Mouse (Mus musculus) embryo, embryonic 10.5 days (tissue): ENCODE measurements around the gene Ms4a10.

Experiments
- DNase-seq: peaks from one replicate; pipeline ENCODE4 v3.0.0-alpha.2; 2015; ENCODE audit warnings: low spot score

Ms4a10 gene

DNA sequence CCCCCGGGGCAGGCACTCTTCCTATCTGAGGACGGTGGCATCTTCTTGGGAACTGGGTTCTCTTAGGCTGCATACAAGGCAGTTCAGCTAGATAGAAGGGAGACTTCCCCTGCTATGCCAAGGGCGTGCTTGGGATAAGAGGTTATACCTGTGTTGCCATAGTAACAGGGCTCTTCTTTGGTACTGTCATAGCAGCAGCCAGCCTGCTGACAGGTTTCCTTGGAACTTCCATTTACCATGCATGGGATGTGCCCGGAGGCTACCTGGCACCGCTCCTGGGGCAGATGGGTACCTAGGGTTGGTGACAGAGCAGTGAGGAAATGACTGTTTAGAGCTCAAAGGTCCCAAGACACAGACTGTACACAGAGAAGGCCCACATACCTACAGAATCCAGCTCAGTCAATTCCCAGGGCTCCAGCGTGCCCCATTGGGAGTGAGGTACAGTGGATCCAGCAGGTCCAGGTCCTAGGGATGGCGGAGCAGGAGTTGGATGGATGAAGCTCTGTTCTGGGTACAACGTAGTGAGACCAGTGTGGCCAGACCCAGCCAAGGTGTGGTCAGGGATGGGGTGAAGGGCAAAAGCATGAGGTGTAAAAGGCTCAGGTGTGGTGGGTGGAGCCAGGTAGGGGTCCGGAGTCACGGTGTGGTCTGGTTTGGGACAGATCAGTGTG, 56.0 kb downstream of the Ms4a10 start:
- DNase-seq, result no peak

DNA sequence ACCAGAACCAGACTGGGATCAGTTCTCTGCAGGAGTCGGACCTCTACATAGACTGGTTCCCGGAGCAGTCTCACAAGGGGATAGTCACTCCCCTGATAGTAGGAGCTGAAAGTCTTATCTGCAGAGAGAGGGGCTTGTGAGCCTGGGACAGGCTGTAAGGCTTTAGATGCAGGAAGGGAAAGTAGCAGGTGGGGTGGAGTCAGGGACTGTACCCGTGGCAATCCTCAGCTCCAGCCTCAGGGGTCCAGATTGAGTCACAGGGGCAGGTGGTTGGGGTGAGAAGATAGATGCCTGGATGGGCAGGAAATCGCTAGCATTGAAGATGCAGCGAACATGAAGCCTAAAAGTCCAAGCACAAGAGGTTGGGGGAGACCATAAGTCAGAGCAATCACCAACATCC, 58.0 kb downstream of the Ms4a10 start:
- no peak for DNase-seq

DNA sequence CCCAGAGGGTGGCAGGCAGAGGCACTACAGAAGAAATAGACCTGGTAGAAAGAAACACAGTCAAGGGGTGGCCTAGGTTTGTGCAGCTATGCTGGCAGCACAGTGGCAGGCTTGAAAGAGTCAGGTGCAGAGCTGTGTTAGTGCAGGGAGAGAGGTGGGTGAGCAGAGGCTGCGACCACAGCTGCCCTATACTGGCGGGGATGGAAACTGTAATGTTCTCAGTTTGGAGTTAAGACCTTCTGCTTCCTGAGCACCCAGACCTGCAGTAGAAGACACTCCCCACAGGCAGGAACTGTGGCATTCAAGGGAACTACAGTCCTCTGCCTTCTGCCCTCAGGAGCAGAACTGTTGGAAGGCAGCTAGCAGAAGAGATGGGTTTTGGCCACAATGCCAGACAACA, 59.6 kb downstream of the Ms4a10 start:
- DNase-seq, result no peak

DNA sequence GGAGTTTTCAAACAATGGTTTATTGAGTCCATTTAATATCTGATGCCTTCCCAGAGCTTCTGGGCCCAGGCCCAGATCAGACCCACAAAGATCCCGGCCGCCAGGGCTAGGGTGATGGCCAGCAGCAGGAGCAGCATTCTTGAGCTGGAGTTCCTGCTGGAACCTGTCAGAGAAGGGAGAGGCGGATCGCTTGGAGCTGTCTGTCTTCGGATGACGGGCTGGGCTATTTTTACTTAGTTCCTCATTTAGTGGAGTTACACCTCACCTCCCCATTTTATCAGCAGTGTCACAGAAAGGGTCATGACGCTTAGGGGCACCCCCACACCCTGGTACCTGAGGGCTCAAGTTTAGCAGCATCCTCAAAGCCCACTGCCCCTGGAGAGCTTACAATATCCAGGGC, 60.2 kb downstream of the Ms4a10 start:
- no peak for DNase-seq
